Mouse (Mus musculus): ENCODE measurements around the gene Tas2r122.

DNA sequence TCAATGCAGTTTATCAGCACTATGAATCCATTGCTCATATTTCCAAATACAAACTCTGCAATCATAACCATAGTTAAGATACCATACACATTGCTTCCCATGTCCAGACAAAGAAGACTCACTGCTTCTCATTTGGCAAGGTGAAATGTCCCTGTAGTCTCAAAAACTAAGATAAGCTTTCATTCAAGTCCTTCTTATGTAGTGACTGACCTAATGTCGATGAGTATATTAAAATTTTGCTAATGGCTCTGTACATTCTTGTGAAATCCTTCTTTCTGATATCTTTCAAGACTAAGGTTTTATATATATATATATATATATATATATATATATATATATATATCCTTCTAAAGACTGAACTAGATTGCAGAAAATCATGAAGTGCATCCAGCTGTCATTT lies 10.8 kb downstream of the Tas2r122 start, which contains the start of gene Tas2r121:
- TF ChIP-seq HCFC1 (IDR thresholded peaks at IDR 0.05; ENCODE audit: low read depth, low read length) (no peak), MAX (IDR thresholded peaks at IDR 0.05; ENCODE audit: low read length) (no peak), NRF1 (IDR thresholded peaks at IDR 0.05; ENCODE audit: low read depth, low read length) (no peak)
